Mouse (Mus musculus) thymus, postnatal 0 days (tissue): ENCODE results near the gene Rassf6. TPM values are rescaled to one million over a fixed set of nuclear protein-coding genes. Genes with fewer than 3 reads are reported as not detected.

Experiments
- DNase-seq: peaks from one replicate; pipeline ENCODE4 v3.0.0-alpha.2; 2015; ENCODE audit warnings: low spot score
- polyA plus RNA-seq: library from polyadenylated mRNA; unstranded; fragments of >200 nt; fragmentation: Nextera tagmentation; extraction: Ambion mirVana; gene quantifications from 2 replicates; pipeline ENCODE4 v1.2.1, GENCODE M21; 2015

The Rassf6 gene
- 6.6 and 7.6 TPM in 2 replicates for polyA plus RNA-seq

DNA sequence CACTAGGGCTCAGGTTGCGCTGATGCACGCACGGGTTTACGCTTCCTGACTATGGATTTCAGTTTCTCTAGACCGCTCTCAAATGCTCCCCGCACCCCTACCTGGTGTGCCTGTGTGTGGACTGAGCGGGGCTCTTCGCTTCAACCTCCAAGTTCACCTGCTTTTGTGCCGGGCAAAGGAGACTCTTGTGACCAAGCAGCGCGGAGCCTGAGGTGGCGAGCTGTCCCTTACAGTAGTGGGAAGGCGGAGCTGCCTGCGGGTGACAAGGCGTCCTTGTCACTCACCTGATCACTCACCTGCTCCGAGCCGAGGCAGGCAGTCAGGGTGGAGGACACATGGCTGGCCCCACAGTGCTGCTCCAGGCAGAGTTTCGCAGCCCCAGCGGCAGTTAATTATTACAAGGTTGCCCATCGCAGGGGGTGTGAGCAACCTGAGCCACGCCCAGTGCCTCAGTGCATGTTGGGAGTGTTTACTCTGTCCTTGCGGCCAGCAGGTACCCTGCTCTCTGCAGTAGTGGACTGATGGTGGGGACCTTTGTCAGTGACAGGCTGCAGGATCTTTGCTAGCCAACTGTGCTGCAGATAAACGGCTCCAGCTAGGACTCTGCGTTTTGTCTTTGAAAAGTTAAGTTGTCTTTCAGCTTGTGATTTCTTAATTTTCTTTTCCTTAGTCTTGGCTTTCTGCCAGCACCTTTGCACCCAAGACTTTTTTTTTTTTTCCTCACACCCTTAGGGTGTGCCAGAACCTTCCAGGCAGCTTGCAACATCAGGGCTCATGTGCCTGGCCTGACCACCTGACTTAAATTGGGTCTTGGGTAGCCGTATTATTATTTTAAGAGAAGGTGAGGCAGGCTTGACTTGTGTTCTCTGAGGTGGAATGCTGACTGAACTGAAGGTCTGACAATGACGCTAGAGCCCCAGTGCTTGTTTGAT is at the start of gene Rassf6:
Gene Rassf6 (minus strand): TSS at position 372 of the 932 bp plus-strand sequence.
- DNase-seq, result no peak

DNA sequence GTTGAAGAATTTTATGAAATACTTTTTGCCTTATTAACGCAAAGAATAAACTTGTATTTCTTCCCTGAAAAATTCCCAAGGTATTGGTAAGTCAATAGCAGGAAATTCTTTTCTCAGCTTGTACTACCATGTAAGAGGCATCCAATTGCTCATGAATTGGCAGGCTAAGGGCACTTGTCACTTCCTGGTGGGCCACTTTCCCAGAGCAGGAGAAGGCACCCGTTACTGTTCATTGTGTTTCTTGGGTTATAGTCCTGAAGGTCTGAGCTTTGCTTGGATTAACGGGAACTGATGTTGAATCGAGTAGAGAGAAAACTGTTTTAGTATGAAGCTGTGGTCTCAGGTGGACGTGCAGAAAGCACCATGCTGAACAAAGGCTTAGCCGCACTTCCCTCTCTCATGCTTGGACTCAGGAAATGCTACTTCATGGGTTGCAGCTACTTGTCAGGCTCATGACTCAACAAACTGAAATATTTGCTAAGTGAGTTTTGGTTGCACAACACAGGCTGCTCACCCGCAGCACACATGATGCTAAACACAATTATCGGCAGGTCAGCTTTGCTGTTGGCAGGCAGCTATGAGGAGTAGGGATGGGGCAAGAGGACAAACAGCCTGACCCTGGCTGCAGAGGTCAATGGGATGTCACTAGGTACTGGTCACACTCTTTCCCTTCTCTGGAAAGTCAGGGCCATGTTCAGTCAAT is 49.1 kb upstream of the Rassf6 start:
- DNase-seq, result no peak

DNA sequence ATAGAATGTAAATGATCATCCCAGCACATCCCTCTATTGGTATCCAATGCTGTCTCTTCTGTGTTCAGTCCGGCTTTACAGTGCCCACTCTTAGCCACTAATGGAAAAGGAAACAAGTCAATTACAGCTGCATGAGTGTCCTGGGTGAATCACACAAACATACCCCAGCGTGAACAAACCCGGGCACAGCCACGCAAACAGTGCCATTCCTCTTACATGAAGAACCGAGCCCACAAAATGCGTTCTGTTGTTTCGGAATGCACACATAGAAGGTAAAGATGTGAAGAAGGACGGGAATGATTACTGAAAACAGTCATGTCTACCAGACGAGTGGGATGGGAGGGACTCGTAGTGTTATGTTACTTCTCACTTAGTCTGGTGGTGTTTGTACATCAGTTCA is 47.5 kb upstream of the Rassf6 start:
- no peak for DNase-seq

DNA sequence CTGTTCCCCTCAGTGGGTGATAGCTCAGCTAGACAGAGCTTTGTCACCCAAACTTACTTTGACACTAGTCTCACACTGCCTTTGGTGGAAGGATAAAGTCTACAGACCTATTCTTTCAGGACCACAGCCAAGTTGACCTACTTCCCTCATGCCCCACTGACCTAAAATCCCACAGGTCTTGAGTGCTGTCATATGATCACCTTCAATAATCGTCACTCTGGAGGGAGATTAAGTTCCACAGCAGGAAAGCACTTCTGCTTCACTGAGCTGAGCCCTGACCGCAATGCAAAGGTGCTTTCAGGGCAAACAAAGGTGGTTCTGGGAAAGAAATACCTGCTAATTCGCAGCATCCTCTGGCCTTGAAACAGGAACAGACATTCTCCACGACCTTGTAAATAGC is 44.5 kb upstream of the Rassf6 start:
- DNase-seq, result no peak

DNA sequence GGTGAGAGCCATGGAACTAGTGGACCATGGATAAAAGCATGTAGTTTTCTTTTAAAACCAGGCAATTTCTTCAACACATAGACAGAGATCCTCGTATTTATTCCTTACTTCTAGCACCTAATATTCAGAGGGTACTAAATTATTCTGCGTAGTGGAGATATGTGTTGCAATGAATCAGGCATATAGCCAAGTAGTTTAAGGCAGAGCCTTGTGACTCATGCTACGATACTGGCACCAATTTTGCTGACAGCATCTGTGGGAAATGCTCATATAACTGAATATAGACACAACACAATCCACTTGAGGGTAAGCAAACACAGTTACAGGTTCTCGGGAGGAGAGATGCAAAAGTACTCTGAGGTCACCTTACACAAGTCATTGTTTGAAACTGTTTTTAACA is 41.4 kb upstream of the Rassf6 start:
- no peak for DNase-seq

DNA sequence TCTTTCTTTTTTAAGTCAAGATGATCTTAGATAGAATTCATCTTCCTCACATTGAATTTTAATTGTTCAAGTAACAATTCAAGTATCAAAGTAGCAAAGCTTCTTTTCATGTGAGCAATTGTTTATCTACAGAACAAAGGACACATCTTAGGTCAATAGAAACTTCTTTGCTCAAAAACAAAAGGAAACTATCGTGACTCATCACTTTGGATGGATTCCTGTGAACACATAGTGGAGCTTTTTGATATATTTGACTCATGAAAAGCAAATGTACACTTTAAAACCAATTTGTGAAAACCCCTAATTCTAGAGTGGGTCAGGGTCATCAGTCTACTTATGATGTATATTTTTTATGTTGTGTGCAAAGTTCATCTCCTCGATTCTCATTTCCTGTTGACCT is 37.1 kb upstream of the Rassf6 start:
- DNase-seq, result no peak

DNA sequence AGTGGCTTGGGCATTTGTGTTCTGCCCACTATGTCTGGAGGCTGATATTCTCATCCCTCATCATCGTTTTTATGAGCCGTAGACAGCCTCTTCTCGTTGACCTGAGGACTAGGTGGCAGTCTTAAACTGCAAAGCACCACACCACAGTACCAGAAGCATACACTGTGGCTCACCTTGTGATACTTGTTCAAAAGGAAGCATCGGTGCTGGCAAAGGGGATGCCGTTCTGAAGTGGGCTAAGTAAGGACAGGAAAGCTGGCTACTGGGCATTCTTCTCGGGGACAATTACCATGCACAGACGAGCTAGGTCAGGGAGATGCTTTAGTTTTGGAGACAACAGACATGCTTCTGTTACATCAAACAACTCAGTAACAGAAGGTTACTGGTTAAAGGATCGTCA is 21.4 kb upstream of the Rassf6 start:
- DNase-seq, result no peak

DNA sequence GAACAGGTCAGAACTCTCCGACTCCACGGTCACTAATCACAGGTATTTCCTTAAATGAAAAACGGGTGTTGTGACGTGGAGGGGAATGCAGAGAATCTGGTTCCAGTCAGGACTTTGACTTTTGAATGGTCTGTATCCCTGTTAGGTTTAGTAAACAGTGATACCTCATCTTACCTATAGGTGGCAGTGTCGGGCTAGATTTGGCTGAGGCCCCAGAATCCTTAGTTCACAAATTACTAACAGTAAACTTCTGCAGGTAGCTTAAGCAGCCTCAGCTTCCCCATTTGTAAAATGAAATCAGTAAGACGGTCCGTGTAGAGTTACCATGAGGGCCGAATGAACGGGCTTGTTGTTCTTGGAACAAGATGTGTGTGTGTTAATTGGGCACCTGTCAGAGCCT is 21.0 kb upstream of the Rassf6 start:
- peak; percentile 49 for DNase-seq

DNA sequence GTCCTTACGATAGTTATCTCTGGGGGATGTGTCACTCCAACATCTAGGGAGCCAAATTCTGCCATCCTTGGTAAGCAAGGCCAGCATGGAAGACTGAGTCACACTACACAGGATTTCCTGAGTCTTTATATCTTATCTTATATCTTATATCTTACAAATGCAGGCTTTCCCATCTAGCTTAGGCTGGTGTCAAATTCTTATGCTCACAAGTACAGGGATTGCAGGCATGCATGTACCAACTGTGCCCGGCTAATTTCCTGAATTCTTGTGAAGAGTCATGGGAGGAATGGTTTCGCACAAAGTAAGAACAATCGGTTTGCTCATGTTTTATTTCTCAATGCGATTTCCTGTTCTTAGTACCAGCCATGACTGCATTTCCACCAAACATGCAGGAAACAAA is 20.0 kb upstream of the Rassf6 start:
- no peak for DNase-seq

DNA sequence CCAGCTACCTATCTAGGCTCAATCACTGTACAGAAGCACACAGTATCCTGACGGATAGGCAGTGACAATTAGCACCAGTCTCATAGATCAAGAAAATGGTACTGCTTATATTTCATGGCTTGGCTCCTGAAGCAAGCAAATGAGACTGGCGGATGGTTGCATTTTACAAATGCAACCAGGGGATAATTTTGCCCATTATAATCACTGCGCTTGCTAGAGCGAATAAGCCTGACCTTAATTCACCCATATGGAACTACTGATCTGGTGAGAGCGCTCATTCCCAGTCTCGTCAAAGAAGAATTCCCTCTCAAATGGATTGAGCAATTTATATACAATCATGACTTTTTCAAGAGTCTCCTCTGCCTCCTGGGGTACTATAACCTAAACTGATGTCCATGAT is 16.2 kb upstream of the Rassf6 start:
- no peak for DNase-seq

DNA sequence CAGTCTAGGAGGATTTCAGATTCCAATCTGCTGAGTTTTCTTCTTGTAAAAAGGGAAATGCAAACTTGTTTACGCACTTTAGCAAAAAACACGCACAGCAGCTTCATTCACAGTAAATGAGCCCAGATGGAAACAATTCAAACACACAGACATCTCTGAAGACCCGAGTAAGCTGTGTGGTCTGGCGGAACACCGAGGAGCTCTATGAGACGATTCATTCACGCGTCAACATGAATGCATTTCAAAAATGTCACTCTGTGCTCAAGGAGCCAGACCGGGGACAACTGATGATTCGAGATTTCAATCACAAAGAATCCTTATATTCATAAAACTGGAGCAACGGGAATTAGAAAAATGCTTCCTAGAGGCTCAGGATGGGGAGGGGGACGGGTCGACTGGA is 15.4 kb upstream of the Rassf6 start:
- DNase-seq, result no peak

DNA sequence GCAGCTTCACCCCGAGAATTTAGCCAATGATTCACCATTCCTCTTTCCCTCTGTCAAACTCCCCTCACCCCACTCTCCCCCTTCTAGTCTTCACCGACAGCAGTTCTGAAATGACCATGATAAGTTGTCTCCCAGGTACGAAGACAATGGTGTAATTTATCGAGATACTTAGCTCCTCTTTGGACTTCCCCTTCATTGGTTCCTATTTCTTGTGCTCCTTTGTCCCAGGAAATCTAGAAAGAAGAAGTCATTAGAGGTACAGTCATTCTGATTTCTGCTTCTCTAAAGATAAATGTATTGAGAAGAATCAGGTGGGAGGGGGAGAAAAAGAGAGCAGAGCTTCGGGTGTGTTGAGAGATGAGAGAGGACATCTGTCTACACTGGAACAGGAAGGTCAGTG is 14.3 kb upstream of the Rassf6 start:
- no peak for DNase-seq

DNA sequence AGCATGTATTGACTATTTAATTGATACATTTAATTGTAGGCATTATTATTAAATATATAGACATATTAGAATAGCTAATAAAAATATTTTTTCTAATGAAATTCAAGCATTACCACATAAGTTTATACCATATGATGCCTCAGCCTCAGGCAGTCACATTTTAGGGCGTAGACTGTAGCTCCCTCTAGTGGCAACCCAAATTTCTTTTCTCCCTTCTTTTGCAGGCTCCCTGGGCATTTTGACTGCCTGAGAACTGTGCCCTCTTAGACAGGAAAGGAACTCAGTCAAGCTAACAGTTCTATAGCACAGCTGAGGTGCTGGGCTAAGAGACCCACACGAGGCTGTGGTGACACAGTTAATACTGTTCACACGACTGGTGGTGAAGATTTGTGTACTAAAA is 12.3 kb upstream of the Rassf6 start:
- DNase-seq, result peak; percentile 50

DNA sequence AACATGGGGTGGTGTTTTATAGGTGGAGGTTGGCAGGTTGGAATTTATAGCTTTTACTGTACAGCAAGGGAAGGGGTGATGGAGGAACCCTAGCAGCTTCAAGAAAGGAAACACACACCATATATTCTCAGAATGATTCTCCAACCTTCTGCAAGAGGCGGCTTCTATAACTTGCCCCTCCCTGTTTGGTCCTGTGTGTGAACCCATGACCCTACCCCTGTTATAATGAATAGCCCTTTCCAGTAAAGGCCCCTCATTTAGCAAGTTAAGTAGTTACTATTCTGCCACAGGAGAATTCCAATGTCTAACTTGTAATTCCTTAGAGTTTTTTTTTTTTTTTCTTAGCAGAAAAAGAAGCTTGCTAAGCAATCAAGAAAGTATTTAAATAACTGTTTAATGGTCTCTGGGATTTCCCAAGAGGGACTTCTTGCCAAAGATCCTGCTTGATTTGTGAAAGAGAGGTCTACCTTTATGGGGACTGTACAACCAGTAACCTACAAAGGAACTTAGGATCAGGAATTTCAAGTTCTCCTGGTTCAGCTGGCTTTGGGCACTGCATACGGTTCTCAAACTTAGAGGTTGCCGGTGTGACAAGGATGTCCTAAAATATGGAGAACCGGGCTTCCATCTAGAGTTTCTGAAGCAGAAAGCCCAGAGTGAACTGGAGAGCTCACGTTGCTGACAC is 10.2 kb upstream of the Rassf6 start:
- no peak for DNase-seq

DNA sequence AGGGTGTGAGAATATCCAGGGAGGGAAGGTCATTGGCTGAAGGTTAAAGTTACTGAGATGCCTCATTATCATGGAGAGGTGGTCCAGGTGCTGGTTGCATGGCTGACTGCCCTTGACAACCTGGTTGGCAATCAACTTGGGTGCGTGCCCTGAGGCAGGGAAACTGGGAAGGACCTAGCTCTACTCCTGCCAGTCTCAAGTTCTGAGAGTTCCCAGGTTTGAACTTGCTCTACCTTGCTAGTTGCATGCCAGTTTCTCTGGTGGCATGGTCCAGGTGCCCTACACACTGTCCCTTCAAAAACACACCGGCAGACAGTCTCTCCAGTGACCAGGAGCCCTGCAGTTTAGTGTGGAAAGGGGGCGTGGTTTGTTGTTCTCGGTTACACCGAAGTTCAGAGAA is 7.0 kb upstream of the Rassf6 start:
- no peak for DNase-seq

DNA sequence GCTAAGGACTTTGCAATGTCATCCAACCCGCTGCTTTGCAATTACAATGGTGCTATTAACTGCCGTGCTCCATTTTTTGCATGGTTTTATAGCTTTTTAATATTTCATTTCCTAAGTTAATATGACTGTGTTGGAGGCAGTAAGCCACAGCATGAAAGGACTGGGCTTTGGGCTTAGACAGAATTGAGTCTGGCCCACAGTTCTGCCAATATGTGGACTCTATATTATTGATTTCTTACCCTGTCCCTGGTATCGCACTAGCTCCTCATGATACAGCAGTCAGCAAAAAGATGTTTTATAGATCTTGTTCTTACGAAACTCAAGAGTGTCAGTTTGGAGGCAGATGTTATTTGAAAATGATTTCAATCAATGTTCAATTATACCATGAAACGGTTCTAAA is 5.9 kb upstream of the Rassf6 start:
- no peak for DNase-seq

DNA sequence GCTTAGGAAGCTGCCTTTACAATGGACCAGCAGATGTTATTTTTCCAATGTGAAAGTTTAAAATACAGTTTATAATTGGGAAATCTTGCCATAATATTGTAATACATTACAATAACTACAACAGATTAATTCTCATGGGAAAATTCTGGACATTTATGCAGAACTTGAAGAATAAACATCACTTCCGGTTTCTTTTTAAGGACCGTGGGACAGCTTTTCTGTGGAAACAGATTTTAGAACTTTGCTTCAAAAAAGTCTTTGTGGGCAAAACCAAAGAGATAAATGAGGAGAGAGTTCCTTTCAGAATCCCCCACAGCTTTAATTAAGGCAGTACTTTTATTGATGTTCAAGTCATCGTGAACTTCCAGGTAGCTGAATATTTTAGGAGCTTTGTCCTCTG is 5.1 kb upstream of the Rassf6 start:
- DNase-seq, result no peak

DNA sequence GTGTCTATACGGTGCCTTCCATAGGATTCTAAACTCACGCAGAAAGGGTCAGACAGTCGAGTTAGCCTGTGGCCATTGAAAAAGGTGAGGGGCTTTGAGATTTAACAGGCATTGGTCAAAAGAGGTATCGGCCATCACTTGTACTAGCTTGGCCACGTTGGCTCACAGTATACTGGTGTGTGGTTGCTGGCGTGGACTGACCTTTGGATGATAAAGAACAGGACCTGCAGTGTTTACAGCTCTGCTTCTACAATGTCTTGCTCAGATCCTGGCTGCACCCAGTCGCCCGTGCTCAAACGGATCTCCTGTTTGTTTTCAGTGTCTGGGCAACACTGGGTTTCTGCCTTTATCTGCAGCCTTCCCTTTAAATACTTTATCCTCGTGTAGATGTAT is 757 bp upstream of the Rassf6 start:
- no peak for DNase-seq

DNA sequence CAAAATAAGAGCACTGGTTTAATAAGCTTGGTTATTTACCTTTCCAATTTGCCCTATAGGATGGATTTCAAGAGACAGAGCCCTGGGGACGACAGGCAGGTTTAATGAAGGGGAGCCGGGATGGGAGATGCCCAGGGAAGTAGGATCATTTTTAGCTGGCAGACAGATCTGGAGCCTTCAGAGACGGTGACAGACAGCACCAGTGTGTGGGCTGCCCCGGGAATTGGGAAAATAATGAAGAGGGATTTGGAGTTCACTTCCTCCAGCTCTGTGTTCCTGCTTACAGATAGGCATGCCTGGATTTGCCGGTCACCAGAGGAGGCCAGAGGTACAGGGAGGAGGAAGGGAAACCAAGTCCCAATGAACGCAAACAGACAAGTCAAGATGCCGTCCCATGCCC is 5.6 kb downstream of the Rassf6 start:
- no peak for DNase-seq

DNA sequence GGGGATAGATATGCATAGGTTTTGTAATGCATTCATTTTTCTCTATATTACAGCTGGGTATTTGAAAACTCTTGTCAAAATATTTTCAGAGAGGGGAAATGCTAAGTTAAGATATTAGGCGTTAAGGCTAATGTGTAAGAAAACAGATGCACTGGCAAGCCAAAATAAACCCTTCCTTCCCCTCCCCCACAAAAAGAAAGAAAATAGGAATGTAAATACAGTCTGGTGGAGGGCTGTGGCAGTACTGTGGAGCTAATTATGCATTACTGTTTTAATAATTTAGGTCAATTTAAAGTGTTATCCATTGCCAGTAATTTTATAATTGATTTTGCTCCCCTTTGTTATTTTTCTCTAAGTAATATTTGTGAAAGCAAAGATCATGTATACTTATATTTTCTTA is 11.9 kb downstream of the Rassf6 start:
- no peak for DNase-seq

DNA sequence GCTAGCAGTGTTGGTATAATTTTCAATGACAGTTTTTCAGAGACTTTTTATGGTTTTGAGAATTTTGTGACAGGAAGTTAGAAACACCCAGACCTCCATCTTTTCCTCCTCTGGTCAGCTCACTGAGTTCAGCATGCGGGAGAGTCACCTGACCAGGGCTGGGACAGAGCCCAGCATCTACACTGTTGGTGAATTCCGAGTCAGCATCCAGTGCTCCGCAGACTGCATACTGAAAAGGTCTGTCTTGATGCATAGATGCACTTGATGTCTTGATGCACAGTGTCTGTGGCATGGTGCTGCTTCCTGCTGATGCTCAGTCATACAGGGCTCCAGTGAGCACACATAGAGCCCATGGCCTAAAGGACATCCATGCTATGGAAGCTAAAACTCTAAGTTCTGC is 12.4 kb downstream of the Rassf6 start:
- DNase-seq, result no peak

DNA sequence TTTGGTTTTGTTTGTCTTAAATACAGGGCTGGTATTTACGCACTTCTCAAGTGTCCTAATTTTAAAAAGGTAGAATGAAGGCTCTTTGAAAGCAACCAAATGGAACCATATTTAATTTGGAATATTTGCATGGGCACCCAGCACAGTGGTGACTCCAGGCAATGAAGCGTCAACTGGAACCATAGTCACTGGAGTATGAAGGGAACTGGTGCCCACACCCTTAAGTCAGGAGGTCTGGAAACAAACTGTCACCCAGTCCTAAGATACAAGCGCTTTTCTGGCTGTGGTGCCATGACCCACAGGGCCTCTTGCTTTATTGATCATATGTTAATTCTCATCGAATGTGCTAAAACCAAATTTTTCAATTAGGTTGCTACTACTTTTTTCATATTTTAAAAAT is 13.0 kb downstream of the Rassf6 start:
- no peak for DNase-seq
